Mouse (Mus musculus) Patski (cell line): Measurements from ENCODE around the gene Supt7l. TPM values are rescaled to one million over a fixed set of nuclear protein-coding genes. Genes with fewer than 3 reads are reported as not detected.
A peak's percentile ranks its signal among the peaks of the same experiment; 100 is the strongest.
"Not testable (repeated sequence)": the region's sequence is repeated elsewhere in the genome, so short reads cannot be mapped to it uniquely, and the experiment has no call there.

Experiments
- ATAC-seq: fragments of 100-300 bp; one replicate; pipeline ENCODE4 v1.8.0; 2021
- CTCF ChIA-PET: fragments of 350-600 bp; sonication (Branson Sonifier 250); formaldehyde crosslinking; loops from one replicate; lab custom pipeline; 2022; ENCODE audit warnings: inconsistent platforms; lab: Charles Lee
- POLR2A ChIA-PET: fragments of 350-600 bp; sonication (Branson Sonifier 250); formaldehyde crosslinking; loops from one replicate; lab custom pipeline; 2022; ENCODE audit warnings: antibody characterized with exemption, inconsistent platforms; lab: Charles Lee
- DNase-seq: peaks from one replicate; pipeline ENCODE4 v3.0.0-alpha.2; 2011; ENCODE audit warnings: low read depth, low spot score
- H3K27me3 ChIP-seq: fragments of 371-371 bp; one replicate; pipeline ENCODE4 v1.5.1; 2021
- CTCF ChIP-seq: fragments of 100-300 bp; IDR thresholded peaks from one replicate; pipeline ENCODE4 v1.5.1; 2021
- in situ Hi-C: fragments of 300-500 bp; cut with MboI; formaldehyde crosslinking; loops from 3 replicates; pipeline ENCODE4 v1.11.1; 2018; ENCODE audit warnings: low pct_unique_long_range_greater_than_20kb, mixed read lengths
- polyA plus RNA-seq: library from polyadenylated mRNA; unstranded; gene quantifications from one replicate; pipeline ENCODE4 v1.2.3, GENCODE M21; 2021

Gene Supt7l
- polyA plus RNA-seq, result 25.7 TPM

- DNase-seq, ATAC-seq, in situ Hi-C loops, POLR2A ChIA-PET, H3K27me3 ChIP-seq, CTCF ChIA-PET: not testable (repeated sequence)
Measured at GRCm38 (mm10) chr5:31527707-31528106, at the start of gene Supt7l. Gene Supt7l (minus strand): TSS chr5:31527807.

- in situ Hi-C loops, result loop anchor here (5.0 kb wide), 1 partner anchor 36 kb away; no protein-coding TSS in a partner anchor
- peak; percentile 99 for DNase-seq
- no peak for TF ChIP-seq CTCF
- peak; percentile 99 for ATAC-seq
- CTCF ChIA-PET, result interaction anchor here (0.6 to 2.8 kb wide), 7 partner anchors 9 to 579 kb away, joined by 3 to 23 read pairs (median 3); no protein-coding TSS in a partner anchor
- no peaks in the 10 kb centered on the region for H3K27me3 ChIP-seq
- POLR2A ChIA-PET, result interaction anchor here (0.7 to 2.4 kb wide), 10 partner anchors 9 to 61 kb away, joined by 3 to 15 read pairs (median 4); no protein-coding TSS in a partner anchor
Measured at GRCm38 (mm10) chr5:31576539-31576975, 49.0 kb upstream of the Supt7l start.

GRCm38 (mm10) chr5:31573722-31574121 lies 46.1 kb upstream of the Supt7l start:
- ATAC-seq, result no peak
- DNase-seq, result no peak
- no peak for TF ChIP-seq CTCF
- H3K27me3 ChIP-seq, result no peaks in the 10 kb centered on the region
- in situ Hi-C loops, result loop anchor here (25.0 kb wide), 1 partner anchor 939 kb away; no protein-coding TSS in a partner anchor
- POLR2A ChIA-PET, result no interaction called here
- CTCF ChIA-PET, result interaction anchor here (1.0 to 1.6 kb wide), 4 partner anchors 9 to 30 kb away, joined by 3 to 5 read pairs (median 4); no protein-coding TSS in a partner anchor

- H3K27me3 ChIP-seq, result no peaks in the 10 kb centered on the region
- peak; percentile 62 for ATAC-seq
- ChIA-PET POLR2A (interaction anchor here (1.0 to 2.0 kb wide), 5 partner anchors 9 to 60 kb away, joined by 3 to 10 read pairs (median 4); no protein-coding TSS in a partner anchor), CTCF (interaction anchor here (1.2 to 1.4 kb wide), 3 partner anchors 11 to 626 kb away, joined by 3 to 5 read pairs (median 4); no protein-coding TSS in a partner anchor)
- in situ Hi-C loops, result loop anchor here (25.0 kb wide), 1 partner anchor 941 kb away; no protein-coding TSS in a partner anchor
- DNase-seq, result peak; percentile 93
- no peak for TF ChIP-seq CTCF
Measured at GRCm38 (mm10) chr5:31571023-31571608, 43.5 kb upstream of the Supt7l start.

GRCm38 (mm10) chr5:31567951-31568657 lies 40.5 kb upstream of the Supt7l start:
- in situ Hi-C loops, result loop anchor here (10.0 to 25.0 kb wide), 2 partner anchors 747 to 944 kb away; no protein-coding TSS in a partner anchor
- no peak for TF ChIP-seq CTCF
- ATAC-seq (peak; percentile 58), DNase-seq (peak; percentile 96)
- ChIA-PET POLR2A (interaction anchor here (0.7 to 4.8 kb wide), 8 partner anchors 9 to 570 kb away, joined by 3 to 22 read pairs (median 6); partner anchors contain the start of genes Babam2 and Rbks), CTCF (interaction anchor here (1.1 to 8.1 kb wide), 15 partner anchors 9 to 901 kb away, joined by 3 to 83 read pairs (median 4); no protein-coding TSS in a partner anchor)
- H3K27me3 ChIP-seq, result no peaks in the 10 kb centered on the region

- CTCF ChIA-PET, result interaction anchor here (1.5 to 8.1 kb wide), 3 partner anchors 10 to 32 kb away, joined by 4 to 83 read pairs (median 23); no protein-coding TSS in a partner anchor
- DNase-seq (no peak), ATAC-seq (no peak)
- POLR2A ChIA-PET, result interaction anchor here (0.7 to 4.8 kb wide), 5 partner anchors 11 to 572 kb away, joined by 3 to 22 read pairs (median 7); no protein-coding TSS in a partner anchor
- H3K27me3 ChIP-seq, result no peaks in the 10 kb centered on the region
- no peak for TF ChIP-seq CTCF
- in situ Hi-C loops, result loop anchor here (10.0 to 25.0 kb wide), 2 partner anchors 748 to 946 kb away; no protein-coding TSS in a partner anchor
Measured at GRCm38 (mm10) chr5:31566457-31566856, 38.9 kb upstream of the Supt7l start.

GRCm38 (mm10) chr5:31566026-31566425 lies 38.4 kb upstream of the Supt7l start:
- DNase-seq, result no peak

GRCm38 (mm10) chr5:31564976-31565375 lies 37.4 kb upstream of the Supt7l start:
- POLR2A ChIA-PET, result interaction anchor here (1.1 to 4.8 kb wide), 7 partner anchors 18 to 573 kb away, joined by 3 to 22 read pairs (median 6); no protein-coding TSS in a partner anchor
- H3K27me3 ChIP-seq, result no peaks in the 10 kb centered on the region
- ATAC-seq, result peak; percentile 36
- DNase-seq, result no peak
- no peak for TF ChIP-seq CTCF
- in situ Hi-C loops, result loop anchor here (5.0 to 25.0 kb wide), 4 partner anchors 582 to 947 kb away; no protein-coding TSS in a partner anchor
- CTCF ChIA-PET, result interaction anchor here (0.7 to 8.1 kb wide), 10 partner anchors 11 to 955 kb away, joined by 3 to 83 read pairs (median 5); no protein-coding TSS in a partner anchor

More at GRCm38 (mm10) chr5:31566026-31566425, 38.4 kb upstream of the Supt7l start:
- no peaks in the 10 kb centered on the region for H3K27me3 ChIP-seq
- no peak for TF ChIP-seq CTCF
- ChIA-PET CTCF (interaction anchor here (1.2 to 8.1 kb wide), 5 partner anchors 10 to 954 kb away, joined by 3 to 83 read pairs (median 5); no protein-coding TSS in a partner anchor), POLR2A (interaction anchor here (0.7 to 4.8 kb wide), 9 partner anchors 12 to 680 kb away, joined by 3 to 22 read pairs (median 5); no protein-coding TSS in a partner anchor)
- ATAC-seq, result no peak
- in situ Hi-C loops, result loop anchor here (10.0 to 25.0 kb wide), 2 partner anchors 749 to 946 kb away; no protein-coding TSS in a partner anchor

GRCm38 (mm10) chr5:31563905-31564304 lies 36.3 kb upstream of the Supt7l start:
- in situ Hi-C loops, result loop anchor here (5.0 to 25.0 kb wide), 4 partner anchors 583 to 948 kb away; no protein-coding TSS in a partner anchor
- POLR2A ChIA-PET, result interaction anchor here (0.5 to 4.8 kb wide), 7 partner anchors 12 to 635 kb away, joined by 3 to 22 read pairs (median 4); no protein-coding TSS in a partner anchor
- no peak for TF ChIP-seq CTCF

More at GRCm38 (mm10) chr5:31563905-31564304, 36.3 kb upstream of the Supt7l start:
- DNase-seq (no peak), ATAC-seq (no peak)
- CTCF ChIA-PET, result interaction anchor here (0.7 to 8.1 kb wide), 11 partner anchors 12 to 653 kb away, joined by 3 to 83 read pairs (median 5); partner anchors contain the start of gene Mrpl33
- no peaks in the 10 kb centered on the region for H3K27me3 ChIP-seq
